Mouse (Mus musculus): ENCODE results near the gene Mvb12a. TPM values are rescaled to one million over a fixed set of nuclear protein-coding genes. Genes with fewer than 3 reads are reported as not detected.

Gene Mvb12a
- polyA plus RNA-seq, 1 experiment, result 38.3 TPM

GRCm38 (mm10) chr8:71586891-71587290 is 44.2 kb downstream of the Mvb12a start:
- Histone ChIP-seq H3K4me3 (ENCODE audit: insufficient read depth, low read length) (no peak overlapping the region), H3K27ac (ENCODE audit: insufficient read depth, low read length) (no peak overlapping the region), H3K4me1 (ENCODE audit: control insufficient read depth, insufficient read depth, low read length) (peaks cover 4% of the 10 kb centered on the region; the same call in 1 of the 2 replicates)
- TF ChIP-seq CTCF (IDR thresholded peaks at IDR 0.05; ENCODE audit: borderline replicate concordance, insufficient read depth, low read length) (peak; percentile 47; the same call in 1 of the 2 replicates), POLR2A (IDR thresholded peaks at IDR 0.05; ENCODE audit: low read depth, low read length) (no peak)

- no peak for TF ChIP-seq CTCF (IDR thresholded peaks at IDR 0.05; ENCODE audit: borderline replicate concordance, insufficient read depth, low read length)
- TF ChIP-seq POLR2A (IDR thresholded peaks at IDR 0.05; ENCODE audit: low read depth, low read length), result no peak
- Histone ChIP-seq H3K4me1 (ENCODE audit: control insufficient read depth, insufficient read depth, low read length) (peaks cover 9% of the 10 kb centered on the region), H3K27ac (ENCODE audit: insufficient read depth, low read length) (no peak overlapping the region), H3K4me3 (ENCODE audit: insufficient read depth, low read length) (no peak overlapping the region)
Observed at GRCm38 (mm10) chr8:71588762-71589161, 46.0 kb downstream of the Mvb12a start.

- H3K4me3 ChIP-seq (ENCODE audit: insufficient read depth, low read length), result peak overlapping the region; percentile 90
- H3K27ac ChIP-seq (ENCODE audit: insufficient read depth, low read length), result peak overlapping the region; percentile 65
- H3K4me1 ChIP-seq (ENCODE audit: control insufficient read depth, insufficient read depth, low read length), result peaks cover 9% of the 10 kb centered on the region
- TF ChIP-seq POLR2A (IDR thresholded peaks at IDR 0.05; ENCODE audit: low read depth, low read length) (no peak), CTCF (IDR thresholded peaks at IDR 0.05; ENCODE audit: borderline replicate concordance, insufficient read depth, low read length) (no peak)
Observed at GRCm38 (mm10) chr8:71591017-71591416, 48.3 kb downstream of the Mvb12a start.

- Histone ChIP-seq H3K4me3 (ENCODE audit: insufficient read depth, low read length) (peak within 1 kb of the TSS; percentile 90), H3K27ac (ENCODE audit: insufficient read depth, low read length) (peak within 1 kb of the TSS; percentile 91), H3K4me1 (ENCODE audit: control insufficient read depth, insufficient read depth, low read length) (peaks cover 9% of the 10 kb centered on the region)
- TF ChIP-seq CTCF (IDR thresholded peaks at IDR 0.05; ENCODE audit: borderline replicate concordance, insufficient read depth, low read length) (no peak), POLR2A (IDR thresholded peaks at IDR 0.05; ENCODE audit: low read depth, low read length) (peak; percentile 91)
Observed at GRCm38 (mm10) chr8:71591471-71592373, 49.0 kb downstream of the Mvb12a start, which contains the start of gene Pgls. Pgls (plus strand) TSS chr8:71592176.

- Histone ChIP-seq H3K27ac (ENCODE audit: insufficient read depth, low read length) (peak overlapping the region; percentile 91), H3K4me1 (ENCODE audit: control insufficient read depth, insufficient read depth, low read length) (peaks cover 9% of the 10 kb centered on the region)
- TF ChIP-seq POLR2A (IDR thresholded peaks at IDR 0.05; ENCODE audit: low read depth, low read length) (0 out of 2 replicates have a peak, but pooled peaks have one; percentile 7), CTCF (IDR thresholded peaks at IDR 0.05; ENCODE audit: borderline replicate concordance, insufficient read depth, low read length) (no peak)
Observed at GRCm38 (mm10) chr8:71592374-71593170, 49.9 kb downstream of the Mvb12a start.

GRCm38 (mm10) chr8:71593556-71594323 is 51.0 kb downstream of the Mvb12a start:
- Histone ChIP-seq H3K27ac (ENCODE audit: insufficient read depth, low read length) (no peak overlapping the region), H3K4me1 (ENCODE audit: control insufficient read depth, insufficient read depth, low read length) (peaks cover 9% of the 10 kb centered on the region), H3K4me3 (ENCODE audit: insufficient read depth, low read length) (no peak overlapping the region)
- no peak; the same call in none of the 2 replicates for TF ChIP-seq POLR2A (IDR thresholded peaks at IDR 0.05; ENCODE audit: low read depth, low read length)
- no peak for TF ChIP-seq CTCF (IDR thresholded peaks at IDR 0.05; ENCODE audit: borderline replicate concordance, insufficient read depth, low read length)

More at GRCm38 (mm10) chr8:71592374-71593170, 49.9 kb downstream of the Mvb12a start:
- H3K4me3 ChIP-seq (ENCODE audit: insufficient read depth, low read length), result peak overlapping the region; percentile 73

- TF ChIP-seq POLR2A (IDR thresholded peaks at IDR 0.05; ENCODE audit: low read depth, low read length), result no peak
- no peak for TF ChIP-seq CTCF (IDR thresholded peaks at IDR 0.05; ENCODE audit: borderline replicate concordance, insufficient read depth, low read length)
- no peak overlapping the region for H3K4me3 ChIP-seq (ENCODE audit: insufficient read depth, low read length)
- H3K27ac ChIP-seq (ENCODE audit: insufficient read depth, low read length), result no peak overlapping the region
- H3K4me1 ChIP-seq (ENCODE audit: control insufficient read depth, insufficient read depth, low read length), result peaks cover 9% of the 10 kb centered on the region
Observed at GRCm38 (mm10) chr8:71594324-71594722, 51.6 kb downstream of the Mvb12a start.

- no peak overlapping the region for H3K27ac ChIP-seq (ENCODE audit: insufficient read depth, low read length)
- TF ChIP-seq POLR2A (IDR thresholded peaks at IDR 0.05; ENCODE audit: low read depth, low read length) (no peak), CTCF (IDR thresholded peaks at IDR 0.05; ENCODE audit: borderline replicate concordance, insufficient read depth, low read length) (peak; percentile 99)
- H3K4me1 ChIP-seq (ENCODE audit: control insufficient read depth, insufficient read depth, low read length), result peaks cover 8% of the 10 kb centered on the region
- no peak overlapping the region for H3K4me3 ChIP-seq (ENCODE audit: insufficient read depth, low read length)
Observed at GRCm38 (mm10) chr8:71595862-71596261, 53.1 kb downstream of the Mvb12a start.

- TF ChIP-seq POLR2A (IDR thresholded peaks at IDR 0.05; ENCODE audit: low read depth, low read length) (no peak), CTCF (IDR thresholded peaks at IDR 0.05; ENCODE audit: borderline replicate concordance, insufficient read depth, low read length) (no peak)
- peaks cover 5% of the 10 kb centered on the region for H3K4me1 ChIP-seq (ENCODE audit: control insufficient read depth, insufficient read depth, low read length)
- no peak overlapping the region for H3K4me3 ChIP-seq (ENCODE audit: insufficient read depth, low read length)
- H3K27ac ChIP-seq (ENCODE audit: insufficient read depth, low read length), result no peak overlapping the region
Observed at GRCm38 (mm10) chr8:71596384-71596783, 53.7 kb downstream of the Mvb12a start.
